Mouse (Mus musculus) embryonic fibroblast, embryonic 13.5 days (primary cell): ENCODE data around the gene Pard3.

Experiments
- CTCF ChIP-seq: IDR thresholded peaks from 2 replicates; pipeline ENCODE4 v1.5.1; 2011; ENCODE audit warnings: mild to moderate bottlenecking, control low read depth, low read length, moderate library complexity, borderline replicate concordance; ENCODE audit not compliant: insufficient read depth
- POLR2A ChIP-seq: IDR thresholded peaks from 2 replicates; pipeline ENCODE4 v1.6.1; 2011; ENCODE audit warnings: low read depth, mild to moderate bottlenecking, control low read depth, low read length, moderate library complexity

GRCm38 (mm10) chr8:127144562-127144961 lies 80.9 kb downstream of the Pard3 start:
- TF ChIP-seq CTCF (no peak), POLR2A (no peak)
